Mouse (Mus musculus) ovary, postnatal 14 days (tissue): Measurements from ENCODE around the gene Mgat4e.

ENCODE experiments used
- DNase-seq: peaks from one replicate; pipeline ENCODE4 v3.0.0; 2022; ENCODE audit warnings: low spot score

Gene Mgat4e

GRCm38 (mm10) chr1:134513876-134514590 lies 35.4 kb downstream of the Mgat4e start:
- no peak for DNase-seq

- peak; percentile 18 for DNase-seq
Observed at GRCm38 (mm10) chr1:134513312-134513860, 36.1 kb downstream of the Mgat4e start.

- no peak for DNase-seq
Observed at GRCm38 (mm10) chr1:134512584-134512983, 36.9 kb downstream of the Mgat4e start.

- DNase-seq: no peak
Observed at GRCm38 (mm10) chr1:134512183-134512582, 37.3 kb downstream of the Mgat4e start.

GRCm38 (mm10) chr1:134510018-134510417 lies 39.5 kb downstream of the Mgat4e start:
- DNase-seq: no peak

GRCm38 (mm10) chr1:134506201-134506600 lies 43.3 kb downstream of the Mgat4e start:
- no peak for DNase-seq

GRCm38 (mm10) chr1:134500916-134501315 lies 48.6 kb downstream of the Mgat4e start:
- DNase-seq: no peak

- DNase-seq: no peak
Observed at GRCm38 (mm10) chr1:134495991-134496390, 53.5 kb downstream of the Mgat4e start.

- no peak for DNase-seq
Observed at GRCm38 (mm10) chr1:134495216-134495539, 54.3 kb downstream of the Mgat4e start.

GRCm38 (mm10) chr1:134494428-134495215 lies 54.9 kb downstream of the Mgat4e start, which contains the start of gene Rabif:
TSS of gene Rabif (plus strand) at chr1:134494648.
- DNase-seq: peak; percentile 99

GRCm38 (mm10) chr1:134493956-134494355 lies 55.5 kb downstream of the Mgat4e start:
- DNase-seq: no peak

- no peak for DNase-seq
Observed at GRCm38 (mm10) chr1:134493496-134493895, 56.0 kb downstream of the Mgat4e start.

- DNase-seq: no peak
Observed at GRCm38 (mm10) chr1:134492276-134492675, 57.2 kb downstream of the Mgat4e start.
